Mouse (Mus musculus): ENCODE results near the gene Dlx3. TPM values are rescaled to one million over a fixed set of nuclear protein-coding genes. Genes with fewer than 3 reads are reported as not detected.

Dlx3 gene
- total RNA-seq, 2 experiments from 2014 or later = not detected

DNA sequence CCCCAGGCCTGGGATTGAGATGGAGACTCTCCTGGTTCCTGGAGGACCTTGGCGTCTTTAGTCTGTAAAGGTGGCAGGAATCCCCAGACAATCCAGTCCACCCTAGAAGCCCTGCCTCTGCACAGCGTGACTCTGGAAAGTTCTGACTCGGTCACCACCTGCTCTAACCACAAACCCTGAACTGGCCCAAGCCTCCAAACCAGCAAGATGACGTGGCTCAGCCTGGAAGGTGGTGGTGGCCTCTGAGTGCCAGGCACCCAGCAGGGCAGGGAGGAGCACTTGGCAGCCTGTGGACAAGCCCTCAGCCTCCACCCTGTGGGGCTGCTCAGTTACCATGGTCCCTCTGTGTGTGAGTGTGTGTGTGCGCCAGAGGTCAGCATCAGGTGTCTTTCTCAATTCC, 38.0 kb downstream of the Dlx3 start:
- no peak for DNase-seq

DNA sequence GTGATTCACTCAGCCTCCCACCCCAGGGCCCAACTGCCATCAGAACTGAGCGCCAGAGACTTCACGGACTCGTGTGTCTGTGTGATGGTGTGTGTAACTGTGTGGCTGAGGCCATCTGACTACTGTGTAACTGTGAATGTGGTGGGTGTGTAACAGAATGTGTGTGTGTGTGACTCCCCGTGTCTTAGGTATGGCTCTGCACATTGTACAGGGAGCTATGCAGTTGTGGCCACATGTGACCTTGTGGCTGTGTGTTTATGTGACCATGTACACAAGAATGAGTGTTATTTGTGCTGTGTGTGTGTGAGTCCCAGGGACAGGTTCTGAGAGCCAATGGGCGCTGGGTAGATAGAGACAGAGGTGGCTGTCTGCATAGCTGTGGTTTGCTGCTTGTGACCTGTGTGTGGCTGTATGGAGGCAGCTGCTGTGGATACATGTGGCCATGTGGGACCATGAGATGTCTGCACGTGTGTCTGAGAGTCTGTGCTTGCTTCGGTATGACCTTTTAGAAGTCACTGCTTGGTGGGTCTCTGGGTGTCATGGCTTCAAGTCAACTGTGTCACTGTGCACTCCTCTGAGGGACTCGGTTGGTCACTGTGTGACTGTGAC, 39.9 kb downstream of the Dlx3 start:
- no peak for DNase-seq

- no peak for DNase-seq
Measured at GRCm38 (mm10) chr11:95160693-95161092, 40.8 kb downstream of the Dlx3 start.

DNA sequence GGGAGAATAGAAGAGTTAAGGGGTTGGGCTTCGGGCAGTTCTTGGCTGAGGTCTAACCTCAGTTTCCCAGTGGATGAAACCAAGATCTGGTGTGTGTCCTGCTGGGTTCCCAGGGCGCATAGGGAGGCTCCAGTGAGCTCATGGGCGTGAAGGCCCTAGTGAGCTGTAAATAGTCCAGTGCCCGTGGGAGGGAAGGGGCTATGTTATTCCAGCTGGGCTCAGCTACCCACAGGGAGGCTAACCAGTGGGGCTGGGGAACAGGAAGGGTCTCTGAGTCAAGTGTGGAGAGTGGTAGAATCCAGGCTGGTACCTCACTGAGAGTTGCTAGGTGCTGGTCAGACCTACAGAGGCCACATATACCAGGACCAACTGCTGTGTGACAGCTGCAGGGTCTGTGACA, 41.8 kb downstream of the Dlx3 start:
- no peak for DNase-seq

GRCm38 (mm10) chr11:95165857-95166256, 45.9 kb downstream of the Dlx3 start:
- DNase-seq = no peak

Other genes with a start within 250 kb of the Dlx3 start
- 10 to 100 TPM; 12.0 to 18.6 TPM for gene Col1a1, start 183.9 kb upstream of the Dlx3 start, total RNA-seq (2021)
- not detected for gene Hils1, start 152.5 kb upstream of the Dlx3 start, total RNA-seq (2021)
- gene Sgca, start 143.8 kb upstream of the Dlx3 start, total RNA-seq (2021) = under 1 TPM in 1 of 2 experiments, not detected in 1; 0.48 TPM
- 100 to 1,000 TPM; 931 to 932 TPM for gene Ppp1r9b, start 129.1 kb upstream of the Dlx3 start, total RNA-seq (2021)
- 10 to 100 TPM; 43.3 to 46.5 TPM for gene Samd14, start 110.2 kb upstream of the Dlx3 start, total RNA-seq (2021)
- 100 to 1,000 TPM; 118 to 121 TPM for gene Pdk2, start 78.8 kb upstream of the Dlx3 start, total RNA-seq (2021)
- 10 to 100 TPM; 12.1 to 14.0 TPM for gene Itga3, start 43.3 kb upstream of the Dlx3 start, total RNA-seq (2021)
- gene Dlx4, start 26.1 kb downstream of the Dlx3 start, total RNA-seq (2021) = not detected
- not detected for gene Tac4, start 141.4 kb downstream of the Dlx3 start, total RNA-seq (2021)
- gene Kat7, start 190.1 kb downstream of the Dlx3 start, total RNA-seq (2021) = 10 to 100 TPM; 72.0 to 74.0 TPM
- 1 to 10 TPM; 4.7 to 7.3 TPM for gene Fam117a, start 216.9 kb downstream of the Dlx3 start, total RNA-seq (2021)

All from layer of hippocampus, postnatal 36 days (tissue).